Mouse (Mus musculus): Measurements from ENCODE around the gene Hectd4. TPM values are rescaled to one million over a fixed set of nuclear protein-coding genes. Genes with fewer than 3 reads are reported as not detected.
"Not testable (repeated sequence)": the region's sequence is repeated elsewhere in the genome, so short reads cannot be mapped to it uniquely, and the experiment has no call there.

The Hectd4 gene
- polyA plus RNA-seq, 1 experiment from 2014 or later: 2.2 TPM

- ATAC-seq: peak; percentile 84
- Histone ChIP-seq H3K4me3 (ENCODE audit: low read depth, low read length) (peak within 1 kb of the TSS; percentile 80), H3K4me2 (replicated peaks; ENCODE audit: low read depth) (peak within 1 kb of the TSS; percentile 75), H3K36me3 (ENCODE audit: control insufficient read depth, insufficient read depth) (peaks cover 37% of the 10 kb centered on the region), H3K4me1 (replicated peaks; ENCODE audit: control insufficient read depth, insufficient read depth, low read length) (no peaks in the 10 kb centered on the region), H3K9ac (ENCODE audit: low read depth, low read length) (peak within 1 kb of the TSS; percentile 96), H3K27me3 (replicated peaks; ENCODE audit: control insufficient read depth, insufficient read depth, low read length) (no peaks in the 10 kb centered on the region), H3K27ac (ENCODE audit: low read depth, low read length) (peak within 1 kb of the TSS; percentile 79), H3K9me3 (ENCODE audit: control insufficient read depth) (no peaks in the 10 kb centered on the region)
- WGBS: 1% methylated on average over 52 of the region's 52 CpGs
- TF ChIP-seq CTCF (IDR thresholded peaks at IDR 0.05; ENCODE audit: low read depth): no peak
Observed at GRCm38 (mm10) chr5:121204132-121205089, 15.6 kb upstream of the Hectd4 start, which contains the start of gene Rpl6. Gene Rpl6, plus strand, starts transcription at chr5:121204481.

GRCm38 (mm10) chr5:121205537-121206130 lies 14.4 kb upstream of the Hectd4 start:
- Histone ChIP-seq H3K4me3 (ENCODE audit: low read depth, low read length) (peak overlapping the region; percentile 80), H3K9ac (ENCODE audit: low read depth, low read length) (peak overlapping the region; percentile 7), H3K4me2 (replicated peaks; ENCODE audit: low read depth) (peak overlapping the region; percentile 75), H3K27ac (ENCODE audit: low read depth, low read length) (peak overlapping the region; percentile 15; the same call in 1 of the 2 replicates), H3K36me3 (ENCODE audit: control insufficient read depth, insufficient read depth) (peaks cover 48% of the 10 kb centered on the region)
- not testable (repeated sequence) for H3K9me3 ChIP-seq (ENCODE audit: control insufficient read depth); H3K4me1 ChIP-seq (replicated peaks; ENCODE audit: control insufficient read depth, insufficient read depth, low read length); ATAC-seq; H3K27me3 ChIP-seq (replicated peaks; ENCODE audit: control insufficient read depth, insufficient read depth, low read length)
- WGBS: 51% methylated on average over 8 of the region's 10 CpGs

GRCm38 (mm10) chr5:121206540-121206939 lies 13.5 kb upstream of the Hectd4 start:
- no peaks in the 10 kb centered on the region for H3K27me3 ChIP-seq (replicated peaks; ENCODE audit: control insufficient read depth, insufficient read depth, low read length)
- no peak overlapping the region for H3K27ac ChIP-seq (ENCODE audit: low read depth, low read length)
- H3K9ac ChIP-seq (ENCODE audit: low read depth, low read length): no peak overlapping the region

GRCm38 (mm10) chr5:121206984-121207383 lies 13.0 kb upstream of the Hectd4 start:
- no peak for ATAC-seq
- H3K4me1 ChIP-seq (replicated peaks; ENCODE audit: control insufficient read depth, insufficient read depth, low read length): no peaks in the 10 kb centered on the region
- H3K27ac ChIP-seq (ENCODE audit: low read depth, low read length): no peak overlapping the region
- 69% methylated on average over 3 of the region's 3 CpGs for WGBS
- H3K4me2 ChIP-seq (replicated peaks; ENCODE audit: low read depth): no peak overlapping the region
- peaks cover 62% of the 10 kb centered on the region for H3K36me3 ChIP-seq (ENCODE audit: control insufficient read depth, insufficient read depth)
- H3K4me3 ChIP-seq (ENCODE audit: low read depth, low read length): no peak overlapping the region
- H3K9me3 ChIP-seq (ENCODE audit: control insufficient read depth): no peaks in the 10 kb centered on the region
- no peak overlapping the region for H3K9ac ChIP-seq (ENCODE audit: low read depth, low read length)
- no peak for TF ChIP-seq CTCF (IDR thresholded peaks at IDR 0.05; ENCODE audit: low read depth)
- no peaks in the 10 kb centered on the region for H3K27me3 ChIP-seq (replicated peaks; ENCODE audit: control insufficient read depth, insufficient read depth, low read length)

More at GRCm38 (mm10) chr5:121206540-121206939, 13.5 kb upstream of the Hectd4 start:
- Histone ChIP-seq H3K4me1 (replicated peaks; ENCODE audit: control insufficient read depth, insufficient read depth, low read length) (no peaks in the 10 kb centered on the region), H3K4me3 (ENCODE audit: low read depth, low read length) (0 out of 2 replicates have a peak overlapping the region, but pooled peaks have one; percentile 80), H3K36me3 (ENCODE audit: control insufficient read depth, insufficient read depth) (peaks cover 57% of the 10 kb centered on the region), H3K4me2 (replicated peaks; ENCODE audit: low read depth) (peak overlapping the region; percentile 75; the same call in 1 of the 2 replicates), H3K9me3 (ENCODE audit: control insufficient read depth) (no peaks in the 10 kb centered on the region)
- no peak for TF ChIP-seq CTCF (IDR thresholded peaks at IDR 0.05; ENCODE audit: low read depth)
- WGBS: 69% methylated on average over 9 of the region's 9 CpGs
- no peak for ATAC-seq

GRCm38 (mm10) chr5:121209755-121210600 lies 10.0 kb upstream of the Hectd4 start:
- no peak overlapping the region for H3K4me3 ChIP-seq (ENCODE audit: low read depth, low read length)
- H3K27ac ChIP-seq (ENCODE audit: low read depth, low read length): no peak overlapping the region
- no peak overlapping the region for H3K9ac ChIP-seq (ENCODE audit: low read depth, low read length)
- H3K36me3 ChIP-seq (ENCODE audit: control insufficient read depth, insufficient read depth): peaks cover 67% of the 10 kb centered on the region
- no peak for TF ChIP-seq CTCF (IDR thresholded peaks at IDR 0.05; ENCODE audit: low read depth)
- H3K4me1 ChIP-seq (replicated peaks; ENCODE audit: control insufficient read depth, insufficient read depth, low read length): no peaks in the 10 kb centered on the region
- no peak for ATAC-seq
- WGBS: 80% methylated on average over 9 of the region's 9 CpGs
- no peak overlapping the region for H3K4me2 ChIP-seq (replicated peaks; ENCODE audit: low read depth)
- H3K27me3 ChIP-seq (replicated peaks; ENCODE audit: control insufficient read depth, insufficient read depth, low read length): no peaks in the 10 kb centered on the region
- H3K9me3 ChIP-seq (ENCODE audit: control insufficient read depth): no peaks in the 10 kb centered on the region

GRCm38 (mm10) chr5:121210601-121210924 lies 9.5 kb upstream of the Hectd4 start:
- no peaks in the 10 kb centered on the region for H3K27me3 ChIP-seq (replicated peaks; ENCODE audit: control insufficient read depth, insufficient read depth, low read length)
- no peak for TF ChIP-seq CTCF (IDR thresholded peaks at IDR 0.05; ENCODE audit: low read depth)
- no peak overlapping the region for H3K4me3 ChIP-seq (ENCODE audit: low read depth, low read length)
- H3K4me1 ChIP-seq (replicated peaks; ENCODE audit: control insufficient read depth, insufficient read depth, low read length): no peaks in the 10 kb centered on the region
- WGBS: 80% methylated on average over 1 of the region's 1 CpGs
- ATAC-seq: no peak
- H3K4me2 ChIP-seq (replicated peaks; ENCODE audit: low read depth): no peak overlapping the region
- no peaks in the 10 kb centered on the region for H3K9me3 ChIP-seq (ENCODE audit: control insufficient read depth)
- H3K36me3 ChIP-seq (ENCODE audit: control insufficient read depth, insufficient read depth): peaks cover 66% of the 10 kb centered on the region
- no peak overlapping the region for H3K9ac ChIP-seq (ENCODE audit: low read depth, low read length)
- no peak overlapping the region for H3K27ac ChIP-seq (ENCODE audit: low read depth, low read length)

Data from intestine, postnatal 0 days (tissue).